Mouse (Mus musculus) forebrain, postnatal 0 days (tissue): ENCODE results near the gene Camk2g. TPM values are rescaled to one million over a fixed set of nuclear protein-coding genes. Genes with fewer than 3 reads are reported as not detected.

Source experiments
- ATAC-seq: fragments of 200-750 bp; cut with Nextera tagmentation; 2 replicates; pipeline ENCODE4 v1.8.0; 2017; ENCODE audit warnings: mild to moderate bottlenecking, moderate library complexity
- DNase-seq: peaks from one replicate; pipeline ENCODE4 v3.0.0-alpha.2; 2015
- H3K27ac ChIP-seq: fragments of 300-500 bp; sonication (generic); 2 replicates; pipeline ENCODE4 v1.5.1; 2014; ENCODE audit warnings: low read depth, mild to moderate bottlenecking, antibody characterized with exemption, low read length, moderate library complexity, mixed read lengths
- H3K27me3 ChIP-seq: fragments of 300-500 bp; sonication (generic); 2 replicates; pipeline ENCODE4 v1.6.1; 2014; ENCODE audit warnings: mild to moderate bottlenecking, low read length, mixed read lengths; ENCODE audit not compliant: insufficient read depth
- H3K36me3 ChIP-seq: fragments of 300-500 bp; sonication (generic); 2 replicates; pipeline ENCODE4 v1.6.1; 2014; ENCODE audit warnings: mild to moderate bottlenecking, moderate library complexity; ENCODE audit not compliant: insufficient read depth
- H3K4me1 ChIP-seq: fragments of 300-500 bp; sonication (generic); 2 replicates; pipeline ENCODE4 v1.6.1; 2014; ENCODE audit warnings: antibody characterized with exemption; ENCODE audit not compliant: insufficient read depth
- H3K4me2 ChIP-seq: fragments of 300-500 bp; sonication (generic); 2 replicates; pipeline ENCODE4 v1.6.1; 2014; ENCODE audit warnings: low read depth, mild to moderate bottlenecking, moderate library complexity
- H3K4me3 ChIP-seq: fragments of 300-500 bp; sonication (generic); 2 replicates; pipeline ENCODE4 v1.5.1; 2014; ENCODE audit warnings: low read depth, low read length, mixed read lengths
- H3K9ac ChIP-seq: fragments of 300-500 bp; sonication (generic); 2 replicates; pipeline ENCODE4 v1.6.1; 2014; ENCODE audit warnings: mild to moderate bottlenecking
- H3K9me3 ChIP-seq: fragments of 300-500 bp; sonication (generic); 2 replicates; pipeline ENCODE4 v1.6.1; 2016; ENCODE audit warnings: low read length
- CTCF ChIP-seq: sonication (generic); IDR thresholded peaks from 2 replicates; pipeline ENCODE4 v1.5.1; 2016; ENCODE audit warnings: antibody characterized with exemption, control low read depth, low read depth
- WGBS: fragments of 180-500 bp; shearing (Covaris S2); extraction: QIAGEN DNeasy Blood & Tissue Kit; methylation state at CpG from one replicate; pipeline ENCODE4 v1.1.7; 2014; 5-methylcytosine and 5-hydroxymethylcytosine counted together
- microRNA-seq, 2 experiments: library from miRNA; unstranded; fragments of <30 nt; microRNA quantifications; one replicate each; pipeline ENCODE4; 2016
- polyA plus RNA-seq: library from polyadenylated mRNA; unstranded; fragments of >200 nt; fragmentation: Nextera tagmentation; extraction: Ambion mirVana; gene quantifications from 2 replicates; pipeline ENCODE4 v1.2.1, GENCODE M21; 2015
- total RNA-seq: library from RNA; depleted of rRNA; stranded (reverse); fragments of >200 nt; gene quantifications from 2 replicates; pipeline ENCODE4 v1.2.3, GENCODE M21; 2014; rRNA removed

Gene Camk2g
- total and polyA plus RNA-seq, 2 experiments from 2014 or later = 145 to 231 TPM

GRCm38 (mm10) chr14:20686576-20686975, 107.3 kb downstream of the Camk2g start:
- H3K4me3 ChIP-seq = no peak overlapping the region
- no peaks in the 10 kb centered on the region for H3K4me1 ChIP-seq
- WGBS = 97% methylated on average over 3 of the region's 3 CpGs
- no peaks in the 10 kb centered on the region for H3K27me3 ChIP-seq
- no peak for TF ChIP-seq CTCF
- peaks cover 95% of the 10 kb centered on the region for H3K36me3 ChIP-seq
- DNase-seq (no peak), ATAC-seq (no peak)
- H3K4me2 ChIP-seq = no peak overlapping the region
- H3K9ac ChIP-seq = no peak overlapping the region
- no peak overlapping the region for H3K27ac ChIP-seq
- no peaks in the 10 kb centered on the region for H3K9me3 ChIP-seq

Small RNA genes within 50 kb of the gene (microRNA-seq; reads per million reads assigned to microRNA genes)
- 2.9 to 3.5 reads per million in 2 experiments for gene Mir6946

Other genes with a start within 250 kb of the Camk2g start
- gene Ppp3cb, start 247.5 kb downstream of the Camk2g start, total RNA-seq = 172 and 194 TPM in 2 replicates
- gene Ppp3cb, start 247.5 kb downstream of the Camk2g start, polyA plus RNA-seq = 83.5 and 103 TPM in 2 replicates
- 20.5 and 28.9 TPM in 2 replicates for gene Usp54, start 153.0 kb downstream of the Camk2g start, total RNA-seq
- 3.0 and 4.8 TPM in 2 replicates for gene Usp54, start 153.0 kb downstream of the Camk2g start, polyA plus RNA-seq
- 0.15 and 0.57 TPM in 2 replicates for gene Myoz1, start 137.5 kb downstream of the Camk2g start, total RNA-seq
- 0.30 and 0.83 TPM in 2 replicates for gene Myoz1, start 137.5 kb downstream of the Camk2g start, polyA plus RNA-seq
- gene Synpo2l, start 125.7 kb downstream of the Camk2g start, total RNA-seq = 0.15 and 0.24 TPM in 2 replicates
- 0.17 and 0.19 TPM in 2 replicates for gene Synpo2l, start 125.7 kb downstream of the Camk2g start, polyA plus RNA-seq
- 65.0 and 86.4 TPM in 2 replicates for gene Sec24c, start 119.8 kb downstream of the Camk2g start, total RNA-seq
- 46.0 and 57.1 TPM in 2 replicates for gene Sec24c, start 119.8 kb downstream of the Camk2g start, polyA plus RNA-seq
- 11.2 and 17.9 TPM in 2 replicates for gene Fut11, start 99.1 kb downstream of the Camk2g start, total RNA-seq
- 14.0 and 20.7 TPM in 2 replicates for gene Fut11, start 99.1 kb downstream of the Camk2g start, polyA plus RNA-seq
- 238 and 257 TPM in 2 replicates for gene Chchd1, start 91.1 kb downstream of the Camk2g start, total RNA-seq
- 222 and 300 TPM in 2 replicates for gene Chchd1, start 91.1 kb downstream of the Camk2g start, polyA plus RNA-seq
- 112 and 162 TPM in 2 replicates for gene Zswim8, start 86.5 kb downstream of the Camk2g start, total RNA-seq
- gene Zswim8, start 86.5 kb downstream of the Camk2g start, polyA plus RNA-seq = 24.6 and 28.2 TPM in 2 replicates
- gene Ndst2, start 59.5 kb downstream of the Camk2g start, total RNA-seq = 16.3 and 25.0 TPM in 2 replicates
- gene Ndst2, start 59.5 kb downstream of the Camk2g start, polyA plus RNA-seq = 6.7 and 11.2 TPM in 2 replicates
- 0.62 and 1.1 TPM in 2 replicates for gene Plau, start 42.6 kb upstream of the Camk2g start, total RNA-seq
- gene Plau, start 42.6 kb upstream of the Camk2g start, polyA plus RNA-seq = 0.23 and 0.44 TPM in 2 replicates
- gene Vcl, start 135.3 kb upstream of the Camk2g start, total RNA-seq = 15.5 and 21.6 TPM in 2 replicates
- gene Vcl, start 135.3 kb upstream of the Camk2g start, polyA plus RNA-seq = 4.4 and 6.6 TPM in 2 replicates